Mouse (Mus musculus): ENCODE data around the gene C2cd5.

Gene C2cd5

GRCm38 (mm10) chr6:143073476-143073875 is 26.5 kb downstream of the C2cd5 start:
- no peak for DNase-seq (ENCODE audit: low read depth, low spot score)

DNA sequence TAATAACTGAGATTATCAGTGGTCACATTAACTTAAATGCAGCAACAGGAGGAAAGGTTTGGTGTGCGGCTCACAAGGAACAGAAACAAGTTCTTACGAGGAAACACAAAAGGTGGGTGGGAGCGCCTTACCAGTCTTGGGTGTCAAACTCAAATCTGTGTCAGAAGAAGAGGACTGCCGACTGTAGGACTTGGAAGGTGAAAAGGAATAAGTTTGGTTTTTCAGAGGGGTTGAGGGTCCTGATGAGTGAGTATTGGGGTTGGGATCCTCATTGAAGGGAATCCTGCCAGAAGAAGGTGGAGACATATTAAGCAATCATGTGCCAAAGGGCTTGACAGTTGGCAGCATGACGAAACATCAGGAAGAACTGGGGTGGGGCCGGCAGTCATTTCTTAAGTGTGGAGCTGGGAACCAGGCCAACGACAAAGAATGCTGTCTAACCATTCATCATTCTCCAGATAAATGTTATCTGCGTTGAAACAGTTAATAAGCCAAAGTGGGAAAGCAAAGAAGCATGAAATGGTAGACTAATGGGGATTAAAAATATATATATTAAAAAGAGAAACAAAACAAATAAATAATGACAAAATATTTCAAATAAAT is 27.4 kb downstream of the C2cd5 start:
- no peak for DNase-seq (ENCODE audit: low read depth, low spot score)

DNA sequence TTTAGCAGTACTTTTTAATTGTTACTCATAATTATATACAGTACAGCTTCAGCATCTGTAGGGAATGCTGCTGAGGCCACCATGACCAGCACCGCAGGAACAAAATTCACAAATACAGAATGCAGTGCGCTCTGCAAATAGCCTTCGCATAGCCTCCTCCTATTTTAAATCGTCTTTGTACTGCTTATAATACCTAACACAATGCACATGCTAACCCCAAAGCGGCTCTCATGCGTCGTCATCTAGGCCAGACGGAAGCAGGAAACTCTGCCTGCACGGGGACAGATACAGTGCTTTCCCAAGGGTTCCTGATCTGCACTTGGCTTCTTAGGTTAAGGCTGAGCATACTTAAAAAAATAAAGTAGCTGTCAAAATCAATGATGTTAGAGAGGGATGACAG is 29.2 kb downstream of the C2cd5 start:
- no peak for DNase-seq (ENCODE audit: low read depth, low spot score)

DNA sequence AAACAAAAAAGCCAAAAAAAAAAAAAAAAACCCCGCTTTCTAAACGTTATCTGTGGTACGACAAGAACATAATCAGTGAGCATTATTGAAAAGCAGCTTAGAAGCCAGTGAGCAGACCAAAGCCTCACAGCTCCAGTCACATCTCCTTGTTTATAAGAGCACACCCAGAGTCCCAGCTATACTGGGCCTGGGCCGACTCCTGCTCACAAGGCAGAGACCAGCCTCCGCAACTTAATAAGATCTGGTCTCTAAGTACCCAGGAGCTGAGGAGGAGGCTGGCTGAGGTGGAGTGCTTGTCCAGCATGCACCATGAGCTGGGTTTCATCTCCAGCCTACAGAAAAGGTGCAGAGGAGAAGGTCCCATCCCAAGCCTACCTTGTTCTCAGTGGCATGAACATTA is 29.9 kb downstream of the C2cd5 start:
- no peak for DNase-seq (ENCODE audit: low read depth, low spot score)

GRCm38 (mm10) chr6:143069606-143070005 is 30.3 kb downstream of the C2cd5 start:
- DNase-seq (ENCODE audit: low read depth, low spot score) = no peak

GRCm38 (mm10) chr6:143068181-143068915 is 31.6 kb downstream of the C2cd5 start:
- no peak for DNase-seq (ENCODE audit: low read depth, low spot score)

- DNase-seq (ENCODE audit: low read depth, low spot score) = no peak
Measured at GRCm38 (mm10) chr6:143067654-143068053, 32.3 kb downstream of the C2cd5 start.

- no peak for DNase-seq (ENCODE audit: low read depth, low spot score)
Measured at GRCm38 (mm10) chr6:143066859-143067258, 33.1 kb downstream of the C2cd5 start.

- no peak for DNase-seq (ENCODE audit: low read depth, low spot score)
Measured at GRCm38 (mm10) chr6:143064047-143064446, 35.9 kb downstream of the C2cd5 start.

DNA sequence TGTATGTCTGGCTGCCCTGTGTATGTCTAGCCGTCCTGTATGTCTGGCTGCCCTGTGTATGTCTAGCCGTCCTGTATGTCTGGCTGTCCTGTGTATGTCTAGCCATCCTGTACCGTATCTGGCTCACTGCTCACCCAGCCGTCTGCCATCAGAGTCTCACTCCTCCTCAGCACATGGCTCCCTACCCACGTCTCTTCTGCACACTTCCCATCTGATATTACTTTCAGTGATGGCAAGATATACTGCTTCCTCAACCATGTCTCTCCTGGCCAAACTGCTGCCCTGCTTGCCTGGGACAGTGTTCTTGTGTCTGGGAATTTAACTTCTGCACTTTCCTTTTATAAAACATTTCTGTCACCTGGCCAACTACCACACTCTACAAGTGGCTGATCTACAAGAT is 42.3 kb downstream of the C2cd5 start:
- no peak for DNase-seq (ENCODE audit: low read depth, low spot score)

- DNase-seq (ENCODE audit: low read depth, low spot score) = no peak
Measured at GRCm38 (mm10) chr6:143051566-143051965, 48.4 kb downstream of the C2cd5 start.

- no peak for DNase-seq (ENCODE audit: low read depth, low spot score)
Measured at GRCm38 (mm10) chr6:143049791-143050555, 50.0 kb downstream of the C2cd5 start.

- DNase-seq (ENCODE audit: low read depth, low spot score) = no peak
Measured at GRCm38 (mm10) chr6:143049117-143049516, 50.8 kb downstream of the C2cd5 start.

- DNase-seq (ENCODE audit: low read depth, low spot score) = no peak
Measured at GRCm38 (mm10) chr6:143047538-143048258, 52.2 kb downstream of the C2cd5 start.

- DNase-seq (ENCODE audit: low read depth, low spot score) = no peak
Measured at GRCm38 (mm10) chr6:143041578-143041977, 58.4 kb downstream of the C2cd5 start.

GRCm38 (mm10) chr6:143035261-143035660 is 64.7 kb downstream of the C2cd5 start:
- DNase-seq (ENCODE audit: low read depth, low spot score) = no peak

GRCm38 (mm10) chr6:143034503-143034902 is 65.4 kb downstream of the C2cd5 start:
- DNase-seq (ENCODE audit: low read depth, low spot score) = no peak

DNA sequence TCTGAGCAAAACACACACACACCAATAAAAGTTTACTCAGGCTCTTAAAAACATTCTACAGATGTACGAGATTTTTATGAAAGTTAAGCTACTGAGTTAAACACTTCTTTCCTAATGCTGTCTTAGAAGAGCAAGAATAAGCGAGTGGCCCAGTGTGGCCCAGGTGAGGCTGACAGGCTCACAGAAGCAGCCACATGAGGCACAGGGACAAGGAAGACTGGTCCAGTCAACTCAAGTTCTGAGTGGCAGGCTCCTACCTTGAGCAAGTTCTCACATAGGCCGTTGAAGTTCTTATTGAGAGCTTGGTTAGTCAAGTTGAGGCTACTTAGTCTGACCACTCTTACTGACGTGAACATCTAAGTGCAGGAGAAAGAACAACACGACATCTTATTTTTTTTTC is 69.4 kb downstream of the C2cd5 start:
- no peak for DNase-seq (ENCODE audit: low read depth, low spot score)

DNA sequence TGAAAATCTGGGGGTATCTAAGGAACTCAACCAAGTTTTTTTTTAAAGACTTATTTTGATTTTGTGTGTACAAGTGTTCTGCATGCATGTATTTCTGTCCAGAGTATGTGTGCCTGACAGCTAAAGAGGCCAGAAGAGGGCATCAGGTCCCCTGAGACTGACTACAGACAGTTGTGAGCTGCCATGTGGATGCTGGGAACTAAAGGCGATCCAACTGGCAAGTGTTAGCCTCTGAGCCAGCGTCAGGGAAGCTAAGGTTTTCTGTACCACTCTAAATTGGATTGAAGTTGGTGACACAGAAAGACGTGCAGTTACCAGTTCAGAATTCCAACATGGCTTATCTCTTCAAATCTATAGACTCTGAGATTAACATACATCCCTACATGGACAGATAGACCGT is 72.0 kb downstream of the C2cd5 start:
- no peak for DNase-seq (ENCODE audit: low read depth, low spot score)

DNA sequence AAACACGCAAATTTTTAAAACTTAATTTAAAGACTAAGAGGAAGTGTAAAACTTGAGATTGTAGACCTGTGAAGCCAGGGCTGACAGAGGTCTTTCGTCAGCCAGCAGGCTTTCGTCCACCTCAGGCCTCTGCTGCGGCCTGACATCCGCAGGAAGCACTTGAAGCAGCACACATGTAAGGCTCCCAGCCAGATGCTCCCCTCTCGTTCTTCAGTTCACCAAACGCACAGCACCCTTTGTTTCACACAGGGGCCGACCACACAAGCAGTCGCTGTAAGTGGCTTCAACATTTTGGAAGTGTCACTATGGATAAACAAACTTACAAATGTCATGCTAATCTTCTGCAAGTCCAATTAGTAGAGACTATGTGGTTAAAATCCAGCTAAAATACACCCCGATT is 72.5 kb downstream of the C2cd5 start:
- DNase-seq (ENCODE audit: low read depth, low spot score) = no peak

GRCm38 (mm10) chr6:143023691-143024090 is 76.2 kb downstream of the C2cd5 start:
- no peak for DNase-seq (ENCODE audit: low read depth, low spot score)

- DNase-seq (ENCODE audit: low read depth, low spot score) = no peak
Measured at GRCm38 (mm10) chr6:143021756-143022155, 78.2 kb downstream of the C2cd5 start.
